Mouse (Mus musculus): ENCODE data around the gene Arhgap15. TPM values are rescaled to one million over a fixed set of nuclear protein-coding genes. Genes with fewer than 3 reads are reported as not detected.

Gene Arhgap15
- polyA plus RNA-seq, 1 experiment from 2014 or later, result 0.77 TPM

- Histone ChIP-seq H3K27me3 (ENCODE audit: control insufficient read depth, insufficient read depth, low read length) (no peaks in the 10 kb centered on the region), H3K36me3 (ENCODE audit: control insufficient read depth, insufficient read depth, low read length) (no peaks in the 10 kb centered on the region), H3K4me2 (ENCODE audit: low read length) (no peak overlapping the region), H3K9ac (ENCODE audit: low read length) (no peak overlapping the region), H3K4me3 (ENCODE audit: control insufficient read depth in 1 of 2, insufficient read depth in 1 of 2, low read depth in 1 of 2, low read length in 2 of 2) (no peak overlapping the region), H3K9me3 (ENCODE audit: control insufficient read depth, low read length) (no peaks in the 10 kb centered on the region), H3K4me1 (ENCODE audit: control insufficient read depth in 2 of 2, insufficient read depth in 2 of 2, low read length in 2 of 2) (no peaks in the 10 kb centered on the region), H3K27ac (replicated peaks in 1 of 2; ENCODE audit: control insufficient read depth in 1 of 2, insufficient read depth in 1 of 2, low read depth in 2 of 2, low read length in 2 of 2) (no peak overlapping the region)
- 86% methylated on average over 4 of the region's 4 CpGs for WGBS
- ATAC-seq (ENCODE audit: insufficient number of reproducible peaks, insufficient read depth, low FRiP score, low read depth), result no peak
Measured at GRCm38 (mm10) chr2:44255343-44255742, 506.7 kb downstream of the Arhgap15 start.

GRCm38 (mm10) chr2:44257946-44258345, 509.3 kb downstream of the Arhgap15 start:
- Histone ChIP-seq H3K4me3 (ENCODE audit: control insufficient read depth in 1 of 2, insufficient read depth in 1 of 2, low read depth in 1 of 2, low read length in 2 of 2) (no peak overlapping the region), H3K4me1 (ENCODE audit: control insufficient read depth in 2 of 2, insufficient read depth in 2 of 2, low read length in 2 of 2) (no peaks in the 10 kb centered on the region), H3K36me3 (ENCODE audit: control insufficient read depth, insufficient read depth, low read length) (no peaks in the 10 kb centered on the region), H3K9me3 (ENCODE audit: control insufficient read depth, low read length) (no peaks in the 10 kb centered on the region), H3K27me3 (ENCODE audit: control insufficient read depth, insufficient read depth, low read length) (no peaks in the 10 kb centered on the region), H3K9ac (ENCODE audit: low read length) (no peak overlapping the region), H3K4me2 (ENCODE audit: low read length) (no peak overlapping the region), H3K27ac (replicated peaks in 1 of 2; ENCODE audit: control insufficient read depth in 1 of 2, insufficient read depth in 1 of 2, low read depth in 2 of 2, low read length in 2 of 2) (no peak overlapping the region)
- ATAC-seq (ENCODE audit: insufficient number of reproducible peaks, insufficient read depth, low FRiP score, low read depth), result no peak
- 90% methylated on average over 2 of the region's 2 CpGs for WGBS

GRCm38 (mm10) chr2:44271455-44272346, 523.1 kb downstream of the Arhgap15 start:
- Histone ChIP-seq H3K4me3 (ENCODE audit: control insufficient read depth in 1 of 2, insufficient read depth in 1 of 2, low read depth in 1 of 2, low read length in 2 of 2) (no peak overlapping the region), H3K27ac (replicated peaks in 1 of 2; ENCODE audit: control insufficient read depth in 1 of 2, insufficient read depth in 1 of 2, low read depth in 2 of 2, low read length in 2 of 2) (no peak overlapping the region), H3K4me2 (ENCODE audit: low read length) (no peak overlapping the region), H3K9ac (ENCODE audit: low read length) (no peak overlapping the region), H3K27me3 (ENCODE audit: control insufficient read depth, insufficient read depth, low read length) (no peaks in the 10 kb centered on the region), H3K9me3 (ENCODE audit: control insufficient read depth, low read length) (no peaks in the 10 kb centered on the region), H3K36me3 (ENCODE audit: control insufficient read depth, insufficient read depth, low read length) (no peaks in the 10 kb centered on the region), H3K4me1 (ENCODE audit: control insufficient read depth in 2 of 2, insufficient read depth in 2 of 2, low read length in 2 of 2) (no peaks in the 10 kb centered on the region)
- no peak for ATAC-seq (ENCODE audit: insufficient number of reproducible peaks, insufficient read depth, low FRiP score, low read depth)
- 56% methylated on average over 17 of the region's 17 CpGs for WGBS

GRCm38 (mm10) chr2:44272606-44273005, 524.0 kb downstream of the Arhgap15 start:
- Histone ChIP-seq H3K27ac (replicated peaks in 1 of 2; ENCODE audit: control insufficient read depth in 1 of 2, insufficient read depth in 1 of 2, low read depth in 2 of 2, low read length in 2 of 2) (no peak overlapping the region), H3K9me3 (ENCODE audit: control insufficient read depth, low read length) (no peaks in the 10 kb centered on the region), H3K4me1 (ENCODE audit: control insufficient read depth in 2 of 2, insufficient read depth in 2 of 2, low read length in 2 of 2) (no peaks in the 10 kb centered on the region), H3K4me2 (ENCODE audit: low read length) (no peak overlapping the region), H3K9ac (ENCODE audit: low read length) (no peak overlapping the region), H3K36me3 (ENCODE audit: control insufficient read depth, insufficient read depth, low read length) (no peaks in the 10 kb centered on the region), H3K4me3 (ENCODE audit: control insufficient read depth in 1 of 2, insufficient read depth in 1 of 2, low read depth in 1 of 2, low read length in 2 of 2) (no peak overlapping the region), H3K27me3 (ENCODE audit: control insufficient read depth, insufficient read depth, low read length) (no peaks in the 10 kb centered on the region)
- no peak for ATAC-seq (ENCODE audit: insufficient number of reproducible peaks, insufficient read depth, low FRiP score, low read depth)
- WGBS, result 72% methylated on average over 13 of the region's 13 CpGs

DNA sequence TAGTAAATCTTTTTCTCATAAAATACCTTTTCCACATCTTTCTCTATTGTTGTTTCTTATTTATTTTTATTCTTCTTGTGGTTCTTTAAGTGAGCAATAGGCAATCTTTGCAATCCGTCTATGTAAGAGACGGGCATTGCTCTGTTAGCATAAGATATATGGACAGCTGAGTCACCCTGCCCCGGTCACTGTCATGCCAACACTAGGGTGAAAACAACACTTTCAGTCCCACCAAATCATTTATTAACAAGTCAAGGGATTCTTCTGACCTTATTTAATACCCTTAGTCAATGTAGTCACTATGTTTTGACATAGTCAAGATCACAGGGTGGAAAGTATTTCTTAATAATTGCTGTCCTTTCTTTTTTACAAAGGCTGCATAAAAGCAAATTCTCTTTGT, 525.8 kb downstream of the Arhgap15 start:
- no peak overlapping the region for H3K4me2 ChIP-seq (ENCODE audit: low read length)
- H3K4me1 ChIP-seq (ENCODE audit: control insufficient read depth in 2 of 2, insufficient read depth in 2 of 2, low read length in 2 of 2), result no peaks in the 10 kb centered on the region
- no peak overlapping the region for H3K9ac ChIP-seq (ENCODE audit: low read length)
- no peak for ATAC-seq (ENCODE audit: insufficient number of reproducible peaks, insufficient read depth, low FRiP score, low read depth)
- no peaks in the 10 kb centered on the region for H3K27me3 ChIP-seq (ENCODE audit: control insufficient read depth, insufficient read depth, low read length)
- H3K27ac ChIP-seq (replicated peaks in 1 of 2; ENCODE audit: control insufficient read depth in 1 of 2, insufficient read depth in 1 of 2, low read depth in 2 of 2, low read length in 2 of 2), result no peak overlapping the region
- H3K4me3 ChIP-seq (ENCODE audit: control insufficient read depth in 1 of 2, insufficient read depth in 1 of 2, low read depth in 1 of 2, low read length in 2 of 2), result no peak overlapping the region
- 87% methylated on average over 3 of the region's 3 CpGs for WGBS
- no peaks in the 10 kb centered on the region for H3K9me3 ChIP-seq (ENCODE audit: control insufficient read depth, low read length)
- no peaks in the 10 kb centered on the region for H3K36me3 ChIP-seq (ENCODE audit: control insufficient read depth, insufficient read depth, low read length)

- H3K4me2 ChIP-seq (ENCODE audit: low read length), result no peak overlapping the region
- ATAC-seq (ENCODE audit: insufficient number of reproducible peaks, insufficient read depth, low FRiP score, low read depth), result no peak
- WGBS, result 82% methylated on average over 4 of the region's 4 CpGs
Measured at GRCm38 (mm10) chr2:44286181-44286719, 537.6 kb downstream of the Arhgap15 start.

GRCm38 (mm10) chr2:44299156-44299555, 550.5 kb downstream of the Arhgap15 start:
- Histone ChIP-seq H3K9me3 (ENCODE audit: control insufficient read depth, low read length) (no peaks in the 10 kb centered on the region), H3K9ac (ENCODE audit: low read length) (no peak overlapping the region), H3K4me3 (ENCODE audit: control insufficient read depth in 1 of 2, insufficient read depth in 1 of 2, low read depth in 1 of 2, low read length in 2 of 2) (no peak overlapping the region), H3K27me3 (ENCODE audit: control insufficient read depth, insufficient read depth, low read length) (no peaks in the 10 kb centered on the region), H3K36me3 (ENCODE audit: control insufficient read depth, insufficient read depth, low read length) (no peaks in the 10 kb centered on the region), H3K4me2 (ENCODE audit: low read length) (no peak overlapping the region), H3K4me1 (ENCODE audit: control insufficient read depth in 2 of 2, insufficient read depth in 2 of 2, low read length in 2 of 2) (no peaks in the 10 kb centered on the region), H3K27ac (replicated peaks in 1 of 2; ENCODE audit: control insufficient read depth in 1 of 2, insufficient read depth in 1 of 2, low read depth in 2 of 2, low read length in 2 of 2) (no peak overlapping the region)
- ATAC-seq (ENCODE audit: insufficient number of reproducible peaks, insufficient read depth, low FRiP score, low read depth), result no peak
- WGBS, result 86% methylated on average over 3 of the region's 3 CpGs

More at GRCm38 (mm10) chr2:44286181-44286719, 537.6 kb downstream of the Arhgap15 start:
- H3K4me3 ChIP-seq (ENCODE audit: control insufficient read depth in 1 of 2, insufficient read depth in 1 of 2, low read depth in 1 of 2, low read length in 2 of 2), result no peak overlapping the region
- no peaks in the 10 kb centered on the region for H3K27me3 ChIP-seq (ENCODE audit: control insufficient read depth, insufficient read depth, low read length)
- H3K9ac ChIP-seq (ENCODE audit: low read length), result no peak overlapping the region
- no peaks in the 10 kb centered on the region for H3K36me3 ChIP-seq (ENCODE audit: control insufficient read depth, insufficient read depth, low read length)
- no peaks in the 10 kb centered on the region for H3K9me3 ChIP-seq (ENCODE audit: control insufficient read depth, low read length)
- no peaks in the 10 kb centered on the region for H3K4me1 ChIP-seq (ENCODE audit: control insufficient read depth in 2 of 2, insufficient read depth in 2 of 2, low read length in 2 of 2)
- no peak overlapping the region for H3K27ac ChIP-seq (replicated peaks in 1 of 2; ENCODE audit: control insufficient read depth in 1 of 2, insufficient read depth in 1 of 2, low read depth in 2 of 2, low read length in 2 of 2)
